Mouse (Mus musculus) testis, adult 2 months (tissue): ENCODE results near the gene Pde4d.

Experiments used
- CTCF ChIP-seq: fragments of 200-500 bp; IDR thresholded peaks from 2 replicates; pipeline ENCODE4 v1.5.1; 2012; ENCODE audit warnings: low read depth, mild to moderate bottlenecking, inconsistent platforms, low read length, moderate library complexity; ENCODE audit not compliant: control insufficient read depth, insufficient read depth, insufficient replicate concordance
- POLR2A ChIP-seq: fragments of 200-500 bp; IDR thresholded peaks from 2 replicates; pipeline ENCODE4 v1.6.1; 2012; ENCODE audit warnings: low read depth, mild to moderate bottlenecking, inconsistent platforms, low read length, moderate library complexity; ENCODE audit not compliant: control insufficient read depth

GRCm38 (mm10) chr13:109280433-109280832 is 830.7 kb downstream of the Pde4d start:
- TF ChIP-seq CTCF: no peak
- TF ChIP-seq POLR2A: no peak
